In the genomic region with DNA sequence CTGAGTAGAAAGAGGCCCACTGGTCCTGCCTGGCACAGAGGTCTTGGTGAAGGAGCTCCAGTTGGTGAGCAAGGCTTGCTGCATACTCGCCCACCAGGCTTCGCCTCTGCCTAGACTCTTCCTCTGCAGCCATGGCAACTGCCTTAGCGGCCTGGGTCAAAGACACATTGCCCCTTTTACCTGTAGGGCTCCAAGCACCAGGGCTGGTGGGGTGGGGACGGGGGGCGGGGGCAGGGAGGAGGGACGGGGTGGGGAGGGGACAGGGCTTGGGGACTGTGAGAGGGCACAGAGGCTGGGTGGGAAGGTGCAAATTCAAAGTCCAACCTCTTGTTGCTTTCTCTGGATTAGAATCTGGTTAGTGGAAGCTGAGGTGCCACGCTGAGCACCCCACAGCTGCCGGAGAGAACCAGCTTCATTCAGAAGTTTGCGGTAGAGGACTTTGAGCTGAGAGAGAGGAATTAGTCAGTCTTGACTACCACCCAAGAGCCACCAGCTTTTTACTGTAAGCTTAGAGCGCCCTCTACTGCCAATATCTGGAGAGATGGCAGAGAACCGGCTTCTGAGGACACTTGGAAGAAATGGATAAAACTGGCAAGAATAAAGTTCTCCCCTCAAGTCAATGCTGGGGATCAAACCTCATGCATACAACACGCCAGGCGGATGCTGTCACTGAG, we compare ENCODE assay signal across 8 mouse cellular contexts. TPM values are rescaled to one million over a fixed set of nuclear protein-coding genes. Genes with fewer than 3 reads are reported as not detected.
DNase-seq lines count a peak whose midpoint lies in the region; ATAC-seq and TF ChIP-seq lines count a peak whose summit lies in the region.

No protein-coding gene starts in this region.

- TF ChIP-seq CTCF in heart, adult 2 months (IDR thresholded peaks at IDR 0.05): peak; percentile 79

- no peak overlapping the region for H3K4me3 ChIP-seq in heart, adult 2 months
- H3K4me3 ChIP-seq in hindbrain, embryonic 16.5 days (ENCODE audit: low read length): no peak overlapping the region

- H3K79me2 ChIP-seq in heart, adult 2 months (replicated peaks; ENCODE audit: control insufficient read depth, insufficient read depth, low read length): no peaks in the 10 kb centered on the region

- peak; percentile 17 to 38 for DNase-seq in heart, adult 2 months
- DNase-seq in heart, postnatal 25 days (ENCODE audit: low spot score): no peak
- DNase-seq in cerebellum, adult 9-11 months: peak; percentile 51
- peak; percentile 27 to 64 for DNase-seq in frontal cortex, postnatal 14 days (ENCODE audit: low spot score in 2 of 2)
- peak; percentile 50 to 67 for DNase-seq in layer of hippocampus, postnatal 36 days
- peak; percentile 78 for DNase-seq in lung, postnatal 36 days
- peak; percentile 68 for DNase-seq in right cerebral cortex, postnatal 4 days

- ATAC-seq in hindbrain, embryonic 16.5 days: peak; percentile 68

- peak overlapping the region; percentile 37; the same call in 1 of the 2 replicates for H3K4me2 ChIP-seq in hindbrain, embryonic 16.5 days (ENCODE audit: low read length)

- no peak for TF ChIP-seq POLR2A in heart, adult 2 months (IDR thresholded peaks at IDR 0.05; ENCODE audit: insufficient read depth, low read depth, low read length)

- TF ChIP-seq EP300 in heart, adult 2 months (IDR thresholded peaks at IDR 0.05; ENCODE audit: insufficient read depth, low read depth, low read length): no peak

- H3K27me3 ChIP-seq in heart, adult 2 months (ENCODE audit: control insufficient read depth, insufficient read depth, low read length): no peaks in the 10 kb centered on the region
- no peaks in the 10 kb centered on the region for H3K27me3 ChIP-seq in hindbrain, embryonic 16.5 days (replicated peaks; ENCODE audit: control insufficient read depth, insufficient read depth, low read length)

- intact Hi-C loops in heart, adult 2 months (cut with DNase I): loop anchor here (1.0 to 5.0 kb wide), 3 partner anchors 140 to 350 kb away; no protein-coding TSS in a partner anchor
- intact Hi-C loops in heart, postnatal 25 days (cut with DNase I): loop anchor here (2.0 to 5.0 kb wide), 2 partner anchors 140 to 303 kb away; no protein-coding TSS in a partner anchor

- H3K36me3 ChIP-seq in heart, adult 2 months (ENCODE audit: control insufficient read depth, insufficient read depth, low read length): no peaks in the 10 kb centered on the region
- H3K36me3 ChIP-seq in hindbrain, embryonic 16.5 days (ENCODE audit: control insufficient read depth, insufficient read depth, low read length): no peaks in the 10 kb centered on the region

- no peak overlapping the region for H3K9ac ChIP-seq in heart, adult 2 months (ENCODE audit: low read depth, low read length)
- H3K9ac ChIP-seq in hindbrain, embryonic 16.5 days (ENCODE audit: low read depth, low read length): no peak overlapping the region

- 21% methylated on average over 12 of the region's 13 CpGs for WGBS in heart, adult 2 months
- 18% methylated on average over 12 of the region's 13 CpGs for WGBS in hindbrain, embryonic 16.5 days

- H3K4me1 ChIP-seq in heart, adult 2 months (ENCODE audit: control insufficient read depth, insufficient read depth, low read length): no peaks in the 10 kb centered on the region; the same call in 1 of the 2 replicates
- peaks cover 3% of the 10 kb centered on the region; the same call in 1 of the 2 replicates for H3K4me1 ChIP-seq in hindbrain, embryonic 16.5 days (ENCODE audit: control insufficient read depth, insufficient read depth, low read depth, low read length)

- no peak overlapping the region for H3K27ac ChIP-seq in heart, adult 2 months
- no peak overlapping the region for H3K27ac ChIP-seq in hindbrain, embryonic 16.5 days (ENCODE audit: low read depth, low read length)

- no peaks in the 10 kb centered on the region for H3K9me3 ChIP-seq in hindbrain, embryonic 16.5 days (ENCODE audit: control insufficient read depth, low read length)

RNA-seq across cellular contexts. Expression of gene Gm32742, which starts 13.1 kb away (rescaled TPM):
- total RNA-seq in heart, adult 2 months (2021): not detected
- 0.23 TPM in 1 of 2 replicates, not detected in the other for polyA plus RNA-seq in heart, adult 2 months (2012; rRNA removed)
- total RNA-seq in heart, postnatal 25 days (2021): not detected
- 0.02 and 0.03 TPM in 2 replicates for polyA plus RNA-seq in hindbrain, embryonic 16.5 days (2015; fragmentation: Nextera tagmentation; extraction: Ambion mirVana)
- not detected for total RNA-seq in layer of hippocampus, postnatal 36 days (2021)

RNA-seq across cellular contexts. Expression of gene 4833427G06Rik, which starts 50.3 kb away (rescaled TPM):
- total RNA-seq in heart, adult 2 months (2021): not detected
- polyA plus RNA-seq in heart, adult 2 months (2012; rRNA removed): 0.12 TPM in 1 of 2 replicates, not detected in the other
- not detected for total RNA-seq in heart, postnatal 25 days (2021)
- 1.0 and 1.9 TPM in 2 replicates for polyA plus RNA-seq in hindbrain, embryonic 16.5 days (2015; fragmentation: Nextera tagmentation; extraction: Ambion mirVana)
- total RNA-seq in layer of hippocampus, postnatal 36 days (2021): not detected
